Mouse (Mus musculus): ENCODE measurements around the gene Rgs12.

Rgs12 gene

GRCm38 (mm10) chr5:34931516-34932457, 17.5 kb upstream of the Rgs12 start:
- DNase-seq, result no peak

- DNase-seq, result no peak
These were observed 16.8 kb upstream of the Rgs12 start for GRCm38 (mm10) chr5:34932458-34932806.

GRCm38 (mm10) chr5:34933461-34933860, 15.8 kb upstream of the Rgs12 start:
- no peak for DNase-seq

- no peak for DNase-seq
These were observed 7.4 kb upstream of the Rgs12 start for GRCm38 (mm10) chr5:34941710-34942470.

- DNase-seq, result no peak
These were observed 5.8 kb upstream of the Rgs12 start for GRCm38 (mm10) chr5:34943428-34943827.

GRCm38 (mm10) chr5:34949769-34950211, 545 bp downstream of the Rgs12 start:
- DNase-seq, result peak; percentile 4

GRCm38 (mm10) chr5:34950486-34951160, 1.4 kb downstream of the Rgs12 start:
- DNase-seq, result no peak

- DNase-seq, result peak; percentile 5
These were observed 2.1 kb downstream of the Rgs12 start for GRCm38 (mm10) chr5:34951161-34951834.

- DNase-seq, result no peak
These were observed 5.3 kb downstream of the Rgs12 start for GRCm38 (mm10) chr5:34954508-34954907.

- DNase-seq, result no peak
These were observed 6.4 kb downstream of the Rgs12 start for GRCm38 (mm10) chr5:34955630-34956029.

GRCm38 (mm10) chr5:34956151-34956550, 6.9 kb downstream of the Rgs12 start:
- no peak for DNase-seq

- DNase-seq, result no peak
These were observed 7.8 kb downstream of the Rgs12 start for GRCm38 (mm10) chr5:34957015-34957414.

GRCm38 (mm10) chr5:34960021-34960420, 10.8 kb downstream of the Rgs12 start:
- no peak for DNase-seq

GRCm38 (mm10) chr5:34965531-34965930, 16.3 kb downstream of the Rgs12 start:
- DNase-seq, result no peak

- DNase-seq, result no peak
These were observed 19.1 kb downstream of the Rgs12 start for GRCm38 (mm10) chr5:34968386-34968785.

GRCm38 (mm10) chr5:34972471-34972870, 23.2 kb downstream of the Rgs12 start:
- DNase-seq, result no peak

- DNase-seq, result no peak
These were observed 24.5 kb downstream of the Rgs12 start for GRCm38 (mm10) chr5:34973560-34974317.

- no peak for DNase-seq
These were observed 25.7 kb downstream of the Rgs12 start for GRCm38 (mm10) chr5:34974773-34975443.

- DNase-seq, result no peak
These were observed 27.5 kb downstream of the Rgs12 start for GRCm38 (mm10) chr5:34976540-34977292.

- DNase-seq, result no peak
These were observed 30.9 kb downstream of the Rgs12 start for GRCm38 (mm10) chr5:34980099-34980498.

GRCm38 (mm10) chr5:34981734-34982133, 32.5 kb downstream of the Rgs12 start:
- DNase-seq, result no peak

Data from cerebellum, adult 8-10 months (tissue).